Mouse (Mus musculus) right cerebral cortex, adult 2 months (tissue): ENCODE measurements around the gene Tbcc.

Source experiments
- DNase-seq, 2 experiments: peaks; one replicate each; pipeline ENCODE4 v3.0.0; 2021 to 2022; ENCODE audit warnings: low spot score in 2 of 2

Tbcc gene

GRCm38 (mm10) chr17:46870204-46870798 is 20.2 kb upstream of the Tbcc start:
- DNase-seq: no peak

DNA sequence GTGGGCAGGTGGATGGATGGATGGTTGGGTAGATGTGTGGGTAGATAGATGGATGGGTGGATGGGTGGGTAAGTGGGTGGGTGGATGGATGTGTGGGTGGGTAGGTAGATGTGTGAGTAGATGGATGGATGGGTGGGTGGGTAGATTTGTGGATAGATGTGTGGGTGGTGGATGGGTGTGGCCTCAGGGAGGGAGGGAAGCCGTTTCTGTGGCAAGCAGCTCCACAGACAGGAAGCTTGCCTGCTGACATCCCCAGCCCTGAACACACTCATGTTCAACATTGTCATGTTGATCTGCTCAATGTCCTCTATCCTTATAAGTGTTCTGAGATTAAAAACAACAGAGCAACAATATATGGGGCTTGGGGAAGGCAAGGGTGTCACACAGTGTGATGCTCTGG is 19.6 kb upstream of the Tbcc start:
- no peak for DNase-seq

GRCm38 (mm10) chr17:46872806-46873205 is 17.7 kb upstream of the Tbcc start:
- DNase-seq: no peak

DNA sequence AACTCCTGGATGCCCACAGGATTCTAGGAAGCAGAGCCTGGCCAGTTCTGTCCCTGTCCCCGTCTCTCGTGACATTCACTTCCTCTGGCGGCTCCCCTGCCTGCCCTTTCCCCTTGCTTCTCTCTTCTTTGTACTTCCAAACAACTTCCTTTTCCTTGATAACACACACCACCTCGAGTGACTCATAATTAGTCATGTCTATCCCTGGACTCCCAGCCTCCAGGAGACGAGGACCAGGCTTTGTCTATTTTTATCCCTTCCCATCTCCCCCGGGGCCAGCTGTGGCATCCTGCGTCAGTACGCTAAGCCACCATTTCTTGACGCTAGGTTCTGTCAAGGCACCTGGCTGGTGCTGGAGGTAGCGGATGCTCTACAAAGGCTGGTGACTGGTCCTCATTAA is 16.4 kb upstream of the Tbcc start:
- DNase-seq: peak; percentile 51 to 60

DNA sequence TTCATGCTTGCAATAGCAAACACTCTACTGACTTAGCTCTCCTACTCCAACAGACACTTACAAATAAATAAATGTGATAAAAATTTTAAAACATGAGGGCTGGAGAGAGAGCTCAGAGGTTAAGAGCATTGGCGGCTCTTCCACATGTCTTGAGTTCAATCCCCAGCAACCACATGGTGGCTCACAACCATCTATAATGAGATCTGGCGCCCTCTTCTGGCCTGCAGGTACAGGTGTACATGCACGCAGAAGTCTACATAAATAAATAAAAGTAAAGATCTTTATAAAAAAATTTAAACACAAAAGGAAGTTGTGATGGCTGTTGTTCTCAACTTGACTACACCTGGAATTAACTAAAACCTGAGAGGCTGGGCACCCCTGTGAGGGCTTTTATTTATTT is 14.9 kb upstream of the Tbcc start:
- DNase-seq: no peak

DNA sequence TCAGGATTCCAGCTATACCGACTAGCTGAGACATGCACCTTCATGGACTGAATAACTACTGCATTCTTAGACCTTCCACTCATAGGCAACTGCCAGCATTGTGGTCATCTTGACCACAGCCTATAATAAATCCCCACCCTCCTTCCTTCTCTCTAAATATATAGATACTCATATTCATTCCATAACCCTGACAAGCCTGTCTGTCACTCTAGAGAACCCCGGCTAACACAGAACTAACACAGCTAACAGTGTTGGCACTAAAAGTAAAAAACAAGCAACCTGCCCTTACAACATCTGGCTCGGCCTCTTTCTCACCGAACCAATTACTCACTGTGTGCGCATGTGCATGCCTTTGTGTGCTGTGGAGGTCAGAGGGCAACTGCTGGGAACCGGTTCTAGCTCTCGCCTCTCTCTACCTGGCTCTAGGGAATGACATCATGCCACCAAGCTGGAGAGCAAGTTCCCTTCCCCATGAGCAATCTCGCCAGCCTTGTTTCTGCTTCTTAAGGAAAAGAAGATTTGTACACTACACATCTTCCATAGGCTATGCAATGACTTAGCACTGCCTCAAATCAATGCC is 14.0 kb upstream of the Tbcc start:
- no peak for DNase-seq

DNA sequence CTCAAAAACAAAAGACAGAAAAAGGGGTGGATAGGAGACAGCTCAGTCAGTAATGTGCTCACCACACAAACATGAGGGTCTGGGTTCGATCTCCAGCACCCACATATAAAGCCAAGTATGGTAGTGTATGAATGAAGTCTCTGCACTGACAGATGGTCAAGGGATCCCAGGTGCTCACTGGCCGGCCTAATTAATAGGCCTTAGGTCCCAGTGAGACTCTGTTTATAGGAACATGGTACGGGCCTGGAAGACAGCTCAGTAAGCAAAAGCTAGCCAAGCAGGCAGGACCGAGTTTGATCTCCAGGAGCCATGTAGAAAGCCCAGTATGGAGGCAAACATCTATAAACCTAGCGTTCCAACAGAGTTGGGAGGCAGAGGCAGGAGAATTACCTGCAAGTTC is 13.4 kb upstream of the Tbcc start:
- DNase-seq: no peak

DNA sequence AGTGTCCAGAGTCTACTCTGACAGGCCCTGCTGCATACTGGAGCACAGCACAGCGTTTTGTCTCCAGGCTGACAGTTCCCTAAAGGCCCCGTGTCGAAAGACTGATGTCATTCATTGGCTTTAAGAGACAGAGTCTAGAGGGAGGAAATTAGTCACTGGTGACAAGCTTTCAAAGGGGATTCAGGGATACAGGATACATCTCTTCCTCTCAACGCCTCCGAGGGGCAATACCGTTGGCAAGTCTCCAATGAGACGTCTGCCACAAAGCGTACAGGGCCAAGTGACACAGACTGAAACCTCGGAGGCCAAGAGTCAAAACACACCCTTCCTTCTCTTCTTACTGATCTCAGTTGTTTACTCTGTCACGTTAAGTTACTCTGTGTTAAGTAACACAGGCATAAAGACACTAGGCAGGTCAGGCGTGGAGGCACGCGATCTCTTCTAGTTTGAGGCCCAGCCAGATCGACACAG is 10.6 kb upstream of the Tbcc start:
- DNase-seq: no peak

DNA sequence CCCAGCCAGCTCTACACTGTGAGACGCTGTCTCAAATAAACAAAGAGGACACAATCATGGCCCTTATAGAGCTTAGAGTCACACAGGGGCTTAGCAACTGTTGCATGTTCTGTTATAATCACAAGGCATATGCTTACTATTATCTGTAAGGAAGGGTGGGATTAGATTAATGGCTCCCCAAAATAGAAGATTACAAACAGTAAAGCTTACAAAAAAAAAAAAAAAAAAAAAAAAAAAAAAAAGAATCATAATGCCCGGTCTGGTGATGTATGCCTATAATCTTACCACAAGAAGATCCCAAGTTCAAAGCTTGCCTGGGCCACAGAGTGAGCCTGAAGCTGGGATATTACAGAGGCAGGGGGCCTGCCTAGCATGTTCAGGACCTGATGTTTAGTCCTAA is 10.2 kb upstream of the Tbcc start:
- DNase-seq: no peak

DNA sequence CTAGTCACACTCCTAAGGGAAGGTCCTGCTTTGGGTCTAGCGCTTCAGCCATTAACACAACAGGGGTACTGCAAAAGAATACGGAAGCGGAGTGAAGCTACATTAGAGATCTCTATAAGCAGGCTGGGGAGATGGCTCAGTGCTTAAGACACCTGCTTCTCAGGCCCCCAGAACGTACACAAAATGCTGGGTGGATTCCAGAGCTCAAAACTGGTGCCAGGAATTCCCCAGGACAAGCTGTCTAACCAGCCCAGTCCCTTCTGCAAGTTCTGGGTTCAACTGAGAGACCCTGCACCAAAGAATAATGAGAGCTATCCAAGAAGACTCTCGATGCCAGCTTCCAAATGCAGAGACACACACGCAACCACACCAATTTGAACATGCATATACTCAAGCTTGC is 8.8 kb upstream of the Tbcc start:
- no peak for DNase-seq

GRCm38 (mm10) chr17:46883107-46883506 is 7.4 kb upstream of the Tbcc start:
- no peak for DNase-seq

DNA sequence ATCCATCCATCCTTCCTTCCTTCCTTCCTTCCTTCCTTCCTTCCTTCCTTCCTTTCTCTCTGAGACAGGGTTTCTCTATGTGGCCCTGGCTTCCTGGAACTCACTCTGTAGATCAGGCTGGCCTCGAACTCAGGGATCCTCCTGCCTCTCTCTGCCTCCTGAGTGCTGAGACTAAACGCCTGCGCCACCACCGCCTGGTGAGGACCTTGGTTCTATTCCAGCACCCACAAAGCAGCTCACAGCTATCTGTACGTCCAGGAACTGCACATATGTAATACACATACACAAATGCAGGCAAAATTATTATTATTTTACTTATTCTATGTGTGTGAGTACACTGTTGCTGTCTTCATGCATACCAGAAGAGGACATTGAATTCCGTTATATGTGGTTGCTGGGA is 5.7 kb upstream of the Tbcc start:
- no peak for DNase-seq

- DNase-seq: no peak
These were observed 5.1 kb upstream of the Tbcc start for GRCm38 (mm10) chr17:46885218-46885909.

GRCm38 (mm10) chr17:46885910-46886643 is 4.4 kb upstream of the Tbcc start:
- no peak for DNase-seq

DNA sequence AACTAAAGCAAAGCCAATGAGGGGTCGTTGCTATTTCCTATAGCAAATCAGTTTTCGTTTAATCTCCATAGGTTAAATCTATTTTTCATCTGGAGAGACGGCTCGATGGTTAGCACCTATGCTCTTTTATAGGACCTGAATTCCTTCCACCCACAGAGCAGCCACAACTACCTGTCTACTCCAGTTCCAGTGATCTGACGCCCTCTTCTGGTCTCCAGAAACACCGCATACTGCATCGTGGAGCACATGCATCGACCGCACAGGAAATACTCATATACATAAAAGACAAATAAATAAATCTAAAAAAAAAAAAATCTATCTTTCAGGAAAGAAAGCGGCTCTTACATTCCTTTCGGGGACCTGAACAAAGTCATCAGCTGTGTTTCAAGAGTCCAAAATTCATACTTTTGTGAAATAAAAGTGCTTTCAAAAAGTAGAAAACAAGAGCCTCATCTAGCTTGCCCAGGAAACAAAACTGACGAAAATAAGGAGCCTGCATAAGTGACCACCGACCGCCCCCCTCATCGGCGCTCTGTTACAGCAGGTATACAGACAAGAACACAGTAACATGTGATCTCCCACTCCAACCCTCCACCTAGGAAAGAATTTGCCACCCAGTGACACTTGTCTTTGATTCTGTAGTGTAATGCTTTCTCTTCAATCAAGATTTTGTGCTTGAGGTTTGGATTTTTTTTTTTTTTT is 1.8 kb upstream of the Tbcc start:
- peak; percentile 62 to 65 for DNase-seq

DNA sequence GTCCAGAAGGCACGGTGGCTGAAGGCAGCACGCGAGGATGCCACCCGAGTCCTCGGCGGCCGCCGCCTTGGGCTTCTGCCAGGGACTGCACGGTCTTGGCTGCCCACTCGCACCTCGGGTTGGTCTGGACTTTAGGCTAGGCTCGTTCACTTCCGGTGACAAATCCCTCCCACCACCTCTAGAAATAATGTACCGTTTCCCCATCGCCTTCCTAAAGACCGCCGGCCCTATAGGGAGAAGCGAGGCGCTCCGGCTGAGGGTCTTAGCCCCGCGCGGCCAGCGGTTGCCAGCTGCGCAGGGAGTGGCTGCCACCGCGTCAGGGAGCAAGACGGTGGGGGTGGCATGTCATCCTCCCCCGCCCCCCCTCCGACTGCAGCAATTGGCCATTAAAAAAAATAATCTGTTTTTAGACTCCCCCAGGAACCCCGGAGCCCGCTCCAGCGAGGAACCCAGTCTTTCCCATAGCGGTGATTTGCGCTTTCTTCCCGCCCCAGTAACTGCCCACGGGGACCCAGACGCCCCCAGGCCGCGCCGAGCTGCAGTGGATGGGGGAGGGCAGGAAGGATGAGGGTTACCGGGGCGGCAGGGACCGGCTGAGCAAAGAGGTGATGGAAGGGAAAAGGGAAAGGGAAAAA is 917 bp upstream of the Tbcc start:
- peak; percentile 71 to 75 for DNase-seq

- DNase-seq: peak; percentile 40 to 56
These were observed 535 bp downstream of the Tbcc start for GRCm38 (mm10) chr17:46890843-46891594.

DNA sequence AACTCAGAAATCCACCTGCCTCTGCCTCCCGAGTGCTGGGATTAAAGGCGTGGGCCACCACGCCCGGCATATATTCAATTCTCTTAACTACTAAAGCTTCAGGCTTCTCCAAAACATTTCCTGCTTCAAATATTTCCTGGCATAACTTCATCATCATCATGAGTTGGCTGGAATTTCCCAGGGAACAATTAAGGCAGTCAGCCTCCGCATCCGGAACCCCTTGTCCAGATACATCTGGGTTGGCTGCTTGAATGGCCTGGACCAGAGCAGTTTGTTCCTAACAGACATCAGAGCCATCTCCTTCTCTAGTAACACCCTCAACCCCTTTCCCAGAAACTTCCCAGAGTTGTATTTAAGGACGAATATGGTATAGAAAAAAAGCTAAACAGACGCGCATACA is 4.9 kb downstream of the Tbcc start:
- no peak for DNase-seq

GRCm38 (mm10) chr17:46897221-46897950 is 6.9 kb downstream of the Tbcc start:
- no peak for DNase-seq

GRCm38 (mm10) chr17:46900941-46901340 is 10.5 kb downstream of the Tbcc start:
- no peak for DNase-seq
